Mouse (Mus musculus) midbrain, embryonic 11.5 days (tissue): ENCODE data around the gene Sp100. TPM values are rescaled to one million over a fixed set of nuclear protein-coding genes. Genes with fewer than 3 reads are reported as not detected.
"Not testable (repeated sequence)": the region's sequence is repeated elsewhere in the genome, so short reads cannot be mapped to it uniquely, and the experiment has no call there.

Experiments
- ATAC-seq: fragments of 200-750 bp; cut with Nextera tagmentation; 2 replicates; pipeline ENCODE4 v1.8.0; 2017; ENCODE audit warnings: moderate TSS enrichment, moderate library complexity; ENCODE audit not compliant: low FRiP score
- DNase-seq: peaks from one replicate; pipeline ENCODE4 v3.0.0; 2015; ENCODE audit warnings: low spot score; ENCODE audit errors: missing footprints
- H3K27ac ChIP-seq: fragments of 300-500 bp; sonication (generic); 2 replicates; pipeline ENCODE4 v1.5.1; 2014; ENCODE audit warnings: low read depth, low read length
- H3K27me3 ChIP-seq: fragments of 300-500 bp; sonication (generic); 2 replicates; pipeline ENCODE4 v1.6.1; 2014; ENCODE audit warnings: mild to moderate bottlenecking, low read length, moderate library complexity, mixed read lengths; ENCODE audit not compliant: control insufficient read depth, insufficient read depth
- H3K36me3 ChIP-seq: fragments of 300-500 bp; sonication (generic); 2 replicates; pipeline ENCODE4 v1.6.1; 2014; ENCODE audit warnings: mild to moderate bottlenecking, low read length, moderate library complexity, mixed read lengths; ENCODE audit not compliant: control insufficient read depth, insufficient read depth
- H3K4me1 ChIP-seq: fragments of 300-500 bp; sonication (generic); 2 replicates; pipeline ENCODE4 v1.6.1; 2014; ENCODE audit warnings: low read length; ENCODE audit not compliant: control insufficient read depth, insufficient read depth
- H3K4me2 ChIP-seq: fragments of 300-500 bp; sonication (generic); 2 replicates; pipeline ENCODE4 v1.6.1; 2014; ENCODE audit warnings: mild to moderate bottlenecking, moderate library complexity
- H3K4me3 ChIP-seq: fragments of 300-500 bp; sonication (generic); 2 replicates; pipeline ENCODE4 v1.5.1; 2014; ENCODE audit warnings: low read depth, low read length
- H3K9ac ChIP-seq: fragments of 300-500 bp; sonication (generic); 2 replicates; pipeline ENCODE4 v1.6.1; 2014; ENCODE audit warnings: low read length
- H3K9me3 ChIP-seq: fragments of 300-500 bp; sonication (generic); 2 replicates; pipeline ENCODE4 v1.6.1; 2016; ENCODE audit warnings: low read length; ENCODE audit not compliant: control insufficient read depth
- WGBS: fragments of 180-500 bp; shearing (Covaris S2); extraction: QIAGEN DNeasy Blood & Tissue Kit; methylation state at CpG from one replicate; pipeline ENCODE4 v1.1.7; 2014; 5-methylcytosine and 5-hydroxymethylcytosine counted together
- polyA plus RNA-seq: library from polyadenylated mRNA; unstranded; fragments of >200 nt; fragmentation: Nextera tagmentation; extraction: Ambion mirVana; gene quantifications from 2 replicates; pipeline ENCODE4 v1.2.1, GENCODE M21; 2014

The Sp100 gene
- polyA plus RNA-seq, 1 experiment from 2014 or later: 0.74 TPM

DNA sequence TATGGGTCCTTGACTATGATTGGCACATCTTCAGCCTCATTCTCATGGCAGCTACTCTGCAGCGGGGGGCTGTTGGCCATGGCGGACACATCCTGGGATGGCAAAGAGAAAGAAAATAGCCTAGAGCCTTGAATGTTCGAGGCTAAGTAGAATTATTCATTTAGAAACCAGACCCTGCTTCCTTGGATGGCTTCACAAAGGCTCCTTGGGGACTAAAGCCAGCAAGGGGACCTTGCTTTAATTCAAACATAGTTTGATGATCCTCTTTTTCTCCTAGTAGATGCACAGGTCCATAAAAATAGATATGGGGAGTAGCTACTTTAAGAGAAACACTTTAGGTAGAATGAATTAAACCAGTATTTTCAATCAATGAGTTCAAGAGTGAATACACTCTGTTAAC, 12.9 kb upstream of the Sp100 start:
- H3K36me3 ChIP-seq, H3K4me1 ChIP-seq: not testable (repeated sequence)
- 67% methylated on average over 3 of the region's 3 CpGs for WGBS

GRCm38 (mm10) chr1:85638144-85638543, 11.6 kb upstream of the Sp100 start:
- 85% methylated on average over 4 of the region's 4 CpGs for WGBS
- H3K9ac ChIP-seq: not testable (repeated sequence)

More for the DNA sequence above, 12.9 kb upstream of the Sp100 start:
- H3K9ac ChIP-seq, DNase-seq, ATAC-seq, H3K4me3 ChIP-seq, H3K9me3 ChIP-seq, H3K4me2 ChIP-seq, H3K27me3 ChIP-seq, H3K27ac ChIP-seq: not testable (repeated sequence)

DNA sequence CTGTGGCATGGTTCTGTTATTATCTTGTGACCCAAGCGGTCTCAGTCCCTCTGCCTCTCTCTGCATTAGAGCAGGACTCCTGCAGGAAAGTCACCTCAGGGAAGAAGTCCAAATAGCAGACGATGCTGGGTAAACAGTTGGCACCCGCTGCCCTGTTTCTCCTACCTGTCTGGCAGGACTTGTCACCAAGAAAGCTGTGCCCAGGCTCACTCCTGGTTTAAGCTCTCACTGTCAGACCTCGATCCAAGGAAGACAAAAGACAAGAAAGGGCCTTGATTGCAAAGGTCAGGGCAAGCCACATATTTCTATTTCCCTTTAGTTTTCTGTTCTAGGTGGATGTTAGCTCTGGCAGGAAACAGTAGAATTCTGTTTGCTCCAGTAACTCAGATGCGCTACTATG, 736 bp downstream of the Sp100 start:
- 84% methylated on average over 3 of the region's 5 CpGs for WGBS

More at GRCm38 (mm10) chr1:85638144-85638543, 11.6 kb upstream of the Sp100 start:
- DNase-seq, H3K4me1 ChIP-seq, H3K4me3 ChIP-seq, H3K27ac ChIP-seq, H3K27me3 ChIP-seq, ATAC-seq, H3K9me3 ChIP-seq, H3K4me2 ChIP-seq, H3K36me3 ChIP-seq: not testable (repeated sequence)

GRCm38 (mm10) chr1:85651770-85652275, 2.0 kb downstream of the Sp100 start:
- ATAC-seq, H3K4me1 ChIP-seq, H3K9ac ChIP-seq, H3K27me3 ChIP-seq, H3K4me2 ChIP-seq, DNase-seq, H3K9me3 ChIP-seq, H3K36me3 ChIP-seq, H3K27ac ChIP-seq, H3K4me3 ChIP-seq: not testable (repeated sequence)
- WGBS: 87% methylated on average over 13 of the region's 13 CpGs

More for the DNA sequence above, 736 bp downstream of the Sp100 start:
- not testable (repeated sequence) for ATAC-seq, H3K27ac ChIP-seq, H3K9ac ChIP-seq, H3K4me2 ChIP-seq, H3K4me3 ChIP-seq, H3K27me3 ChIP-seq, H3K4me1 ChIP-seq, H3K9me3 ChIP-seq, H3K36me3 ChIP-seq, DNase-seq

DNA sequence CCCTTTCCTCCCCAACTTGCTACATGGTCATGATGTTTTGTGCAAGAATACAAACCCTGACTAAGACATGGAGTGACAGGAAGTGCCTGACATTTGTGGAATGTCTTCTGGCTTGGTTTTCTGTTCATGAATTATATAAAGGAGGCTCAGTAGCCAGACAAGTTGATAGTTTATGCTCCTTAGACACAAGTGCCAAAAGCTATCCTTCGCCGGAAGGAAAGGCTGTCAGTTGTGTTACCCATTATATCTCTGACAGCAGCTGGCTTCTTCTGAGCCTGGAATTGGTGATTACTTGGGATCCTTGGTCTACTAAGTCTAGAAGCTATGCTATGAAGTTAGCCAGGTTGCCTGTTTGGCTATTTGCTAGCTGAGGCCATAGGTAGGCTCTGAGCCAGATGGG, 7.4 kb downstream of the Sp100 start:
- WGBS: 92% methylated on average over 2 of the region's 2 CpGs
- H3K4me2 ChIP-seq, H3K9me3 ChIP-seq, DNase-seq, H3K4me3 ChIP-seq, H3K4me1 ChIP-seq, H3K27ac ChIP-seq, H3K9ac ChIP-seq, ATAC-seq, H3K36me3 ChIP-seq, H3K27me3 ChIP-seq: not testable (repeated sequence)

DNA sequence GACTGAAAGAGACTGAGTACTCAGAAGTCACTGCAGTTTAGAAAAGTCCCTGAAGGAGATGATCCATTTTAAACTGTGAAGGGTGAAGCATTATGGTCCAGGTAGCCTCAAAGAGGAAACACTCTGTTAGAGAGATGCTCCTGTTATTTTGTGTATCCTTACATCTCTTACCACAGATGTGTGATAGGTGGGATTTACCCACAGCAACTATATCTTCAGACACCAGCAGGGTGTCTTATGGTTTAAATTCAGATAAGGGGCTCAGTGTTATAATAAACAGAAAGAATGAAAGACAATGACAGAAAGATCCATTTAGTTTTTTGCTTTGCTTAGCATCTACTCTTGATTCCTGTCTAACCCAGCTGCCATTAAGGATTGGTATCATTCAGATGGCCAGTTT, 14.5 kb downstream of the Sp100 start:
- Histone ChIP-seq H3K9ac (no peak overlapping the region), H3K9me3 (no peaks in the 10 kb centered on the region), H3K4me2 (no peak overlapping the region), H3K4me3 (no peak overlapping the region), H3K27me3 (no peaks in the 10 kb centered on the region), H3K36me3 (no peaks in the 10 kb centered on the region), H3K27ac (no peak overlapping the region), H3K4me1 (no peaks in the 10 kb centered on the region)
- ATAC-seq (no peak), DNase-seq (no peak)

DNA sequence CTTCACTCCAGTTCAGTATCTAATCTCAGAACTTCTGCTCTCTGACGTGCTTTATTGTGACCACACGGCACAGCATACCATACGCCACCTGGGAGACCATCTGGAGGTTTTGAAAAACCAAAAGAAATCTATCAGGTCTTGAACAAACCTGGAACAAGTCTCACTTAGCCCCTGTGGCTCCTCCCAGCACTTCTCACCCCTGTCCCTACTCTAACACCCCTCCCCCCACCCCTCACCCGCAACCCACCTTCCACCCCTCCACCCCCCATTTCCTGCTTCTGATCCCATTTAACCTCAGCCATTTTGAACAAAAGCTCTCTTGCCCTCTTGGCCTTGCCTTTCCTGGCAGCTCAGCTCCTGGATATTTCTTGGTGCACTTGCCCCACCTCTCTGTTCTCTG, 30.4 kb downstream of the Sp100 start:
- H3K27me3 ChIP-seq: no peaks in the 10 kb centered on the region
- DNase-seq: no peak
- no peaks in the 10 kb centered on the region for H3K4me1 ChIP-seq
- no peak for ATAC-seq
- no peak overlapping the region for H3K4me2 ChIP-seq
- H3K9ac ChIP-seq: no peak overlapping the region
- WGBS: 63% methylated on average over 4 of the region's 4 CpGs
- H3K36me3 ChIP-seq: no peaks in the 10 kb centered on the region
- no peak overlapping the region for H3K4me3 ChIP-seq
- no peak overlapping the region for H3K27ac ChIP-seq
- H3K9me3 ChIP-seq: no peaks in the 10 kb centered on the region

DNA sequence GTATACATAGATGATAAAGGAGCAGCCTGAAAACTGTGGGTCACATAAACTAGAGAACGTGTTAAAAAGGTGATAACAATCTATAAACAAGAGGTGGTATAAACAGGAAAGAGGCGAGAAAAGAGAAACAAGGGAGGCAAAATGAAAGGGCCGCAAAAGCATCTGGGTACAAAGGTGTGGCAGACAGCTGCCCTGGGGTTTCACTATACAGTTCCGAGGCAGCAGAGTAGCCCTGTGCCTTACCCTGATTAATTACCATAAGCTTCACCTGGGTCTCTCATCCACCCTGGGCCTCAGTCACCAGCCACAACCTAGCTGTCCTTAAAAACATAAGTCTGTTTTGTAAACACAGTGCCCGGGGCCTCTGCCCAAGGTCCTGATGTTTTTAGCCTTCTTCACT, 36.9 kb downstream of the Sp100 start:
- Histone ChIP-seq H3K4me2 (no peak overlapping the region), H3K27me3 (no peaks in the 10 kb centered on the region), H3K4me3 (no peak overlapping the region), H3K36me3 (no peaks in the 10 kb centered on the region), H3K27ac (no peak overlapping the region), H3K9me3 (no peaks in the 10 kb centered on the region), H3K4me1 (no peaks in the 10 kb centered on the region), H3K9ac (no peak overlapping the region)
- DNase-seq (no peak), ATAC-seq (no peak)
- WGBS: 79% methylated on average over 5 of the region's 5 CpGs

DNA sequence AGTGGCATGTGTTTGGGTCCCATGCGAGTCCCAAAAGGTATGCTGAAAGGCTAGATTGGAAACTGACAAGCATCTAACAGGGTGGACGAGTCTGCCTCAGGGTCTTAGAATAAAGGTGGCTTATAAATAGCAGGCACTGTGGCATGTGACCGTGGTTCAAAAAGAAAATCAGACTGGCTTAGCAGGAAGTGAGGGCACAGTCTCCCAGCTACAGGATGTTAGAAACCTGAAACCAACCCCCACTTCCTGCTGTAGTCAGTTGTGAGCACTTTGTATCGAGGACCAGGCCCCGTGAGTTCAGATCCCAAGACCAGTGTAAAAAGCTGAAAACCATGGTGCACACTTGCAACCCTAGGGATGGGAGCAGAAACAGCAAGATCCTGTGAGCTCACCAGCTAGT, 37.6 kb downstream of the Sp100 start:
- no peaks in the 10 kb centered on the region for H3K36me3 ChIP-seq
- DNase-seq: no peak
- no peaks in the 10 kb centered on the region for H3K9me3 ChIP-seq
- H3K4me3 ChIP-seq: no peak overlapping the region
- WGBS: 83% methylated on average over 5 of the region's 5 CpGs
- no peak overlapping the region for H3K27ac ChIP-seq
- no peak for ATAC-seq
- no peak overlapping the region for H3K9ac ChIP-seq
- no peaks in the 10 kb centered on the region for H3K4me1 ChIP-seq
- H3K4me2 ChIP-seq: no peak overlapping the region
- no peaks in the 10 kb centered on the region for H3K27me3 ChIP-seq

GRCm38 (mm10) chr1:85690544-85690943, 40.8 kb downstream of the Sp100 start:
- DNase-seq (no peak), ATAC-seq (no peak)
- H3K9ac ChIP-seq: no peak overlapping the region
- no peak overlapping the region for H3K4me3 ChIP-seq
- H3K9me3 ChIP-seq: no peaks in the 10 kb centered on the region
- H3K27me3 ChIP-seq: no peaks in the 10 kb centered on the region
- H3K27ac ChIP-seq: no peak overlapping the region
- 91% methylated on average over 3 of the region's 3 CpGs for WGBS
- no peaks in the 10 kb centered on the region for H3K36me3 ChIP-seq
- no peak overlapping the region for H3K4me2 ChIP-seq
- H3K4me1 ChIP-seq: no peaks in the 10 kb centered on the region
